Mouse (Mus musculus) kidney, postnatal 4 days (tissue): ENCODE data around the gene Ugt2b34.
"Not testable (repeated sequence)": the region's sequence is repeated elsewhere in the genome, so short reads cannot be mapped to it uniquely, and the experiment has no call there.

Experiments used
- DNase-seq, 2 experiments: peaks; one replicate each; pipeline ENCODE4 v3.0.0; 2021; ENCODE audit warnings: mixed read lengths in 2 of 2

The Ugt2b34 gene

GRCm38 (mm10) chr5:86906758-86907157 lies at the start of gene Ugt2b34:
Ugt2b34 (minus strand) TSS chr5:86906937.
- DNase-seq, result peak; percentile 2 to 5

- no peak for DNase-seq
These were observed 35.4 kb upstream of the Ugt2b34 start for GRCm38 (mm10) chr5:86942111-86942510.

- no peak for DNase-seq
These were observed 19.7 kb upstream of the Ugt2b34 start, which contains the start of gene Ugt2b1 for GRCm38 (mm10) chr5:86926426-86926825. Ugt2b1 (minus strand) TSS chr5:86926530.

- no peak for DNase-seq
These were observed 14.0 kb upstream of the Ugt2b34 start for GRCm38 (mm10) chr5:86920661-86921233.

- no peak for DNase-seq
These were observed 4.8 kb upstream of the Ugt2b34 start for GRCm38 (mm10) chr5:86911357-86912099.

GRCm38 (mm10) chr5:86910770-86911169 lies 4.0 kb upstream of the Ugt2b34 start:
- no peak for DNase-seq

- DNase-seq, result no peak
These were observed 16.8 kb downstream of the Ugt2b34 start for GRCm38 (mm10) chr5:86889933-86890332.

- no peak for DNase-seq
These were observed 18.3 kb downstream of the Ugt2b34 start for GRCm38 (mm10) chr5:86888420-86888819.

- no peak for DNase-seq
These were observed 19.7 kb downstream of the Ugt2b34 start for GRCm38 (mm10) chr5:86887081-86887480.

- DNase-seq, result no peak
These were observed 20.1 kb downstream of the Ugt2b34 start for GRCm38 (mm10) chr5:86886620-86887019.

GRCm38 (mm10) chr5:86871877-86872276 lies 34.9 kb downstream of the Ugt2b34 start:
- DNase-seq, result peak; percentile 3 to 6

- no peak for DNase-seq
These were observed 48.4 kb downstream of the Ugt2b34 start for GRCm38 (mm10) chr5:86858336-86858735.

GRCm38 (mm10) chr5:86857682-86858081 lies 49.1 kb downstream of the Ugt2b34 start:
- no peak for DNase-seq

- DNase-seq, result peak in 1 of 2 experiments; percentile 11
These were observed 50.2 kb downstream of the Ugt2b34 start for GRCm38 (mm10) chr5:86856505-86856904.

- DNase-seq, result no peak
These were observed 55.1 kb downstream of the Ugt2b34 start for GRCm38 (mm10) chr5:86851658-86852057.

- DNase-seq, result peak; percentile 11 to 19
These were observed 56.6 kb downstream of the Ugt2b34 start for GRCm38 (mm10) chr5:86850104-86850503.

- not testable (repeated sequence) for DNase-seq
These were observed 65.5 kb downstream of the Ugt2b34 start for GRCm38 (mm10) chr5:86841261-86841660.

- DNase-seq, result no peak
These were observed 66.5 kb downstream of the Ugt2b34 start for GRCm38 (mm10) chr5:86840207-86840606.
